Mouse (Mus musculus): Measurements from ENCODE around the gene Card10.

- TF ChIP-seq CTCF (IDR thresholded peaks at IDR 0.05; ENCODE audit: low read depth) (no peak), EP300 (IDR thresholded peaks at IDR 0.05; ENCODE audit: low read depth) (no peak)
These were observed 46.7 kb downstream of the Card10 start for GRCm38 (mm10) chr15:78755966-78756725.
